Mouse (Mus musculus) erythroid progenitor cell, adult 5-6 weeks (primary cell): ENCODE data around the gene Foxr2. TPM values are rescaled to one million over a fixed set of nuclear protein-coding genes. Genes with fewer than 3 reads are reported as not detected.

Source experiments
- ATAC-seq: replicated peaks from 2 replicates; pipeline ENCODE4 v1.8.0; 2016; ENCODE audit warnings: moderate number of reproducible peaks, mild to moderate bottlenecking, moderate TSS enrichment, inconsistent platforms; ENCODE audit not compliant: poor library complexity, low FRiP score, severe bottlenecking
- total RNA-seq, 2 experiments: library from RNA; stranded (forward) in 1 of 2; stranded (reverse) in 1 of 2; fragments of 150-400 nt in 1 of 2; fragments of 186-747, 209-891 nt in 1 of 2; gene quantifications; 2 replicates each; pipeline versions ENCODE4 v1.2.3 to v1.2.4; 2015 to 2017; ENCODE audit warnings: low replicate concordance in 2 of 2

Foxr2 gene
- total RNA-seq (2015; ENCODE audit: low replicate concordance) (not detected in 2 replicates), total RNA-seq (2017; ENCODE audit: low replicate concordance) (not detected in 2 replicates)

GRCm38 (mm10) chrX:153118486-153118885 lies at the start of gene Foxr2:
Gene Foxr2, plus strand, starts transcription at chrX:153118786.
- no peak for ATAC-seq

DNA sequence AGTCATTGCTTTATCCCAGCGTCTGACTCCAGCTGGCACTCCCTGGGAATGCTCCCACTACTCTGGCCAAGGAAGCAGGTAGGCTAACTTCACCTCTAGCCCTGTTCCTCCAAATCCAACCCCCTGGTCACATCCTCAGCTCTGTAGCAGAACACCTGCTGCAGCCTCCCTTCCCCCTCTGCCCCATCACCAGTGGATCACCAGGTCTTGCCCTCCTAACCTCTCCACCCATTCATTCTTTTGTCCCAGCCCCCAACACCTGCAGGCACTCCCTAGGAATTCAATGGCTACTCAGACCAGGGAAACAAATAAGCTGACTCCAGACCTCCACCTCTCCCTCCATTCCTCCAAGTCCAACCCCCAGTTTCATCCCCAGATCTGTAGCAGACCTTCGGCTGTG lies 427 bp downstream of the Foxr2 start:
- ATAC-seq, result no peak

DNA sequence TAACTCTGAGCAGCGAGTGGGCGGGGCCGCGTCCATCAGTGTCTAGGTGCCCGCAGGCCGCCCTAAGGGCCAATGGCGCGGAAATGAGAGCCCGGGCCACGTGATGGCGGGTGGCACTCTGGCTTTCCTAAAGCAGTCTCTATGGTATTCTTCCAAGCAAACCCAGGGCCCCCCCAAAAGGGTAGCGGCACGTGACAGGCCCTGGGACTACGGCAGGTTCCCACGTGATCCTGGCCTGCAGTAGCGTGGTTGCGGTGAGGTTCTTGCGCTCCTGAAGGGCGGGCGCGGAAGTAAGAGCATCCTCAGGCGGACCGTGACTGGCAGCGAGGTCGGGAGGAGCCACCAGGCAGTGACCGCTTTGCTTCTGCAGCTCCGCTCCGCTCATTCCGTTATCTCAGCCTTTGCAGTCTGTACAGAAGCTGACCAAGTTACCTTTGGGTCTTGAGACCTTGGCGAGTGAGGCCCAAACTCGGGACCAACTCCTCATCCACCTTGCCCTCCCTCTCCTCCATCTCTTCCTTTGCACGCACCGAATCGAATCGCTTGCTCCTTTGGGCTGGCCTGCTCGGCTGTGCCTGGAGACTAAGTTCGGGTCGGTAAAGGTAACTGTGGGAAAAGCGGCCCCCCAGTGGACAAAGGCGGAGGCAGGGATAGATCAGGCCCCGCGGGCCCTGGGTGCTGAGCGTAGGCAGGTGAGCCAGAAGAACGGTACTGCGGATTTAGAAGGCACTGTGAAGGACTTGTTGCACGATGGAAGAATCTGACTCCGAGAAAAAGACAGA lies 21.3 kb downstream of the Foxr2 start, which contains the start of gene Rragb:
Gene Rragb (plus strand): TSS at position 248 of the 782 bp plus-strand sequence.
- peak; percentile 91 for ATAC-seq

DNA sequence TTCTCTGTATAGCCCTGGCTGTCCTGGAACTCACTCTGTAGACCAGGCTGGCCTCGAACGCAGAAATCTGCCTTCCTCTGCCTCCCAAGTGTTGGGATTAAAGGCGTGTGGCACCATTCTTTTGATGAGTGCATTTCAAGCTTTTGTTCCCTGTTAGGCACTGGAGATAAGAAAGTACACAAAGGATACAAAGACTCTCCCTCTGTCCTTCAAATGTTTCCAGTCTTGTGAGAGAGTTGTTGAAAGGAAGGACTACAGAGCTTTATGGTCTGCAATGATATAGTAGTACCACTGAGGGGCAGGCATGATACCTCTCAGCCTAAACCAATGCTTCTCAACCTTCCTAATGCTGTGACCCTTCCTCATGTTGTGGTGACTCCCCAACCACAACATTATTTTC lies 24.1 kb downstream of the Foxr2 start:
- no peak for ATAC-seq

- no peak for ATAC-seq
These were observed 33.2 kb downstream of the Foxr2 start for GRCm38 (mm10) chrX:153151766-153152165.

GRCm38 (mm10) chrX:153155322-153155721 lies 36.7 kb downstream of the Foxr2 start:
- ATAC-seq, result no peak

DNA sequence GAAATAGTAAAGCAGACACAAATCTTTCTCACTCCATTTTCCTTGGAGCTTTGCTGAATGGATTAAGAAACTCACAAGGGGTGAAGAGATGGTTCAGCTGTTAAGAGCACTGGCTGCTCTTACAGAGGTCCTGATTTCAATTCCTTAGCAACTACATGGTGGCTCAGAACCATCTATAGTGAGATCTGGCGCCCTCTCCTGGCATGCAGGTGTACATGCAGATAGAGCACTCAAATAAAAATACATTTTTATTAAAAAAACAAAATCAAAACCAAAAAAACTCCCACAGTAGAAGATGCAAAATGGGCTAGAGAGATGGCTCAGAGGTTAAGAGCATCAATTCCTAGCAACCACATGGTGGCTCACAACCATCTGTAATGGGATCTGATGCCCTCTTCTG lies 56.2 kb downstream of the Foxr2 start:
- no peak for ATAC-seq

DNA sequence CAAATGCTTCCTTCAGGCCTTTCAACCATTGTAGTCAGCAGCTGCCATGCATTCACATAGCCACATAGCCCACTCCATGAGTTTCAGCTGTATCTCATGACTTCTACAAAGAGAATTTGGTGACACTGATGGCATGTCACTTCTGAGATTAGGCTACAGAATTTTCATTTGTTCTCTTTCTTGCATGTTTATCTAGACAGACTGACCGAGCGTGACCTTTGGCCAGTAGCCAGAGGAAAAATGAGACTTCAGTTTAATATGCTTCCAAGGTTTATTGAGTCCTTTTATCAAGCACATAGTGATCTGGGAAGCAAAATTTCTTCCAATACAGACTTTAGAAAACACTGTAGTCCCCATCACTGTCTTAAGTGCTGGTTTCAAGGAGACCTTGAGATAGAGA lies 63.6 kb downstream of the Foxr2 start:
- ATAC-seq, result no peak

Other genes starting within 250 kb of the Foxr2 start
- gene Usp51, start 112.3 kb upstream of the Foxr2 start, total RNA-seq (2015; ENCODE audit: low replicate concordance), result 0.72 TPM in 1 of 2 replicates, not detected in the other
- gene Usp51, start 112.3 kb upstream of the Foxr2 start, total RNA-seq (2017; ENCODE audit: low replicate concordance), result not detected in 2 replicates
- gene Mageh1, start 81.2 kb upstream of the Foxr2 start, total RNA-seq (2015; ENCODE audit: low replicate concordance), result not detected in 2 replicates
- not detected in 2 replicates for gene Mageh1, start 81.2 kb upstream of the Foxr2 start, total RNA-seq (2017; ENCODE audit: low replicate concordance)
- gene Rragb, start 21.2 kb downstream of the Foxr2 start, total RNA-seq (2015; ENCODE audit: low replicate concordance), result 4.2 TPM in 1 of 2 replicates, not detected in the other
- not detected in 2 replicates for gene Rragb, start 21.2 kb downstream of the Foxr2 start, total RNA-seq (2017; ENCODE audit: low replicate concordance)
- 0.36 and 4.6 TPM in 2 replicates for gene Klf8, start 118.7 kb downstream of the Foxr2 start, total RNA-seq (2015; ENCODE audit: low replicate concordance)
- 0.77 TPM in 1 of 2 replicates, not detected in the other for gene Klf8, start 118.7 kb downstream of the Foxr2 start, total RNA-seq (2017; ENCODE audit: low replicate concordance)